Mouse (Mus musculus) cerebellum, adult 2 months (tissue): Measurements from ENCODE around the gene Rhobtb1. TPM values are rescaled to one million over a fixed set of nuclear protein-coding genes. Genes with fewer than 3 reads are reported as not detected.

Experiments used
- DNase-seq, 2 experiments: peaks; one replicate each; pipeline ENCODE4 v3.0.0; 2021
- H3K27ac ChIP-seq: fragments of 200-500 bp; 2 replicates; pipeline ENCODE4 v1.5.1; 2012; ENCODE audit warnings: low read length, control low read depth, inconsistent platforms; ENCODE audit not compliant: insufficient read depth
- H3K27me3 ChIP-seq: fragments of 200-500 bp; 2 replicates; pipeline ENCODE4 v1.6.1; 2012; ENCODE audit warnings: inconsistent platforms, mild to moderate bottlenecking, low read length, moderate library complexity; ENCODE audit not compliant: control insufficient read depth, insufficient read depth
- H3K4me1 ChIP-seq: fragments of 200-500 bp; 2 replicates; pipeline ENCODE4 v1.6.1; 2011; ENCODE audit warnings: low read length; ENCODE audit not compliant: control insufficient read depth, insufficient read depth
- H3K4me3 ChIP-seq: fragments of 200-500 bp; replicated peaks from 2 replicates; pipeline ENCODE3; 2011; ENCODE audit warnings: mild to moderate bottlenecking, low read depth, low read length, control low read depth; ENCODE audit not compliant: insufficient read depth
- CTCF ChIP-seq: fragments of 200-500 bp; IDR thresholded peaks from 2 replicates; pipeline ENCODE4 v1.5.1; 2011; ENCODE audit warnings: low read depth, mild to moderate bottlenecking, control low read depth, low read length, moderate library complexity, borderline replicate concordance; ENCODE audit not compliant: insufficient read depth
- POLR2A ChIP-seq: fragments of 200-500 bp; IDR thresholded peaks from 2 replicates; pipeline ENCODE4 v1.6.1; 2011; ENCODE audit warnings: low read length, control low read depth, borderline replicate concordance; ENCODE audit not compliant: insufficient read depth
- WGBS: fragments of 180-500 bp; shearing (Covaris S2); methylation state at CpG from one replicate; pipeline ENCODE4 v1.1.7; 2018; 5-methylcytosine and 5-hydroxymethylcytosine counted together
- polyA plus RNA-seq: library from polyadenylated mRNA; depleted of rRNA; stranded (reverse); fragments of >200 nt; gene quantifications from 2 replicates; pipeline ENCODE4 v1.2.3, GENCODE M21; 2012; rRNA removed

The Rhobtb1 gene
- polyA plus RNA-seq, 1 experiment, result 2.8 TPM

- Histone ChIP-seq H3K27ac (no peak overlapping the region), H3K4me3 (no peak overlapping the region), H3K4me1 (no peaks in the 10 kb centered on the region), H3K27me3 (no peaks in the 10 kb centered on the region)
- no peak for DNase-seq
- WGBS, result 43% methylated on average over 7 of the region's 7 CpGs
- TF ChIP-seq CTCF (no peak), POLR2A (no peak)
Observed at GRCm38 (mm10) chr10:69335195-69335536, 183.9 kb downstream of the Rhobtb1 start.

GRCm38 (mm10) chr10:69335611-69336010, 184.4 kb downstream of the Rhobtb1 start:
- TF ChIP-seq POLR2A (no peak), CTCF (no peak)
- H3K27ac ChIP-seq, result no peak overlapping the region

GRCm38 (mm10) chr10:69336219-69336618, 185.0 kb downstream of the Rhobtb1 start:
- TF ChIP-seq POLR2A (no peak), CTCF (no peak)
- Histone ChIP-seq H3K4me3 (no peak overlapping the region), H3K27ac (no peak overlapping the region), H3K27me3 (no peaks in the 10 kb centered on the region), H3K4me1 (no peaks in the 10 kb centered on the region)
- DNase-seq, result no peak
- 90% methylated on average over 11 of the region's 11 CpGs for WGBS

More at GRCm38 (mm10) chr10:69335611-69336010, 184.4 kb downstream of the Rhobtb1 start:
- no peak for DNase-seq
- H3K4me3 ChIP-seq, result no peak overlapping the region
- H3K4me1 ChIP-seq, result no peaks in the 10 kb centered on the region
- no peaks in the 10 kb centered on the region for H3K27me3 ChIP-seq
- WGBS, result 84% methylated on average over 4 of the region's 4 CpGs

GRCm38 (mm10) chr10:69340001-69340400, 188.8 kb downstream of the Rhobtb1 start:
- Histone ChIP-seq H3K4me1 (no peaks in the 10 kb centered on the region), H3K27ac (no peak overlapping the region), H3K27me3 (no peaks in the 10 kb centered on the region), H3K4me3 (no peak overlapping the region)
- TF ChIP-seq POLR2A (no peak), CTCF (no peak)
- DNase-seq, result no peak
- 93% methylated on average over 6 of the region's 6 CpGs for WGBS

Other genes starting within 250 kb of the Rhobtb1 start
- 0.92 and 1.0 TPM in 2 replicates for gene A930033H14Rik, start 61.7 kb downstream of the Rhobtb1 start, polyA plus RNA-seq
- 1.6 and 1.9 TPM in 2 replicates for gene Cdk1, start 201.5 kb downstream of the Rhobtb1 start, polyA plus RNA-seq
- gene Ank3, start 247.3 kb downstream of the Rhobtb1 start, polyA plus RNA-seq, result 218 and 239 TPM in 2 replicates